Mouse (Mus musculus) embryonic facial prominence, embryonic 11.5 days (tissue): ENCODE data around the gene Emb. TPM values are rescaled to one million over a fixed set of nuclear protein-coding genes. Genes with fewer than 3 reads are reported as not detected.

Experiments used
- ATAC-seq: fragments of 200-750 bp; cut with Nextera tagmentation; replicated peaks from 2 replicates; pipeline ENCODE4 v1.8.0; 2017; ENCODE audit warnings: low read depth; ENCODE audit not compliant: insufficient number of reproducible peaks, low FRiP score, low TSS enrichment
- DNase-seq: peaks from one replicate; pipeline ENCODE4 v3.0.0-alpha.2; 2015; ENCODE audit warnings: low spot score
- H3K27ac ChIP-seq: fragments of 300-500 bp; sonication (generic); replicated peaks from 2 replicates; pipeline ENCODE4 v1.5.1; 2014; ENCODE audit warnings: mild to moderate bottlenecking, low read depth, low read length, control low read depth
- H3K27me3 ChIP-seq: fragments of 300-500 bp; sonication (generic); 2 replicates; pipeline ENCODE4 v1.6.1; 2014; ENCODE audit warnings: mild to moderate bottlenecking, low read length, moderate library complexity, mixed read lengths; ENCODE audit not compliant: control insufficient read depth, insufficient read depth
- H3K36me3 ChIP-seq: fragments of 300-500 bp; sonication (generic); replicated peaks from 2 replicates; pipeline ENCODE4 v1.6.1; 2014; ENCODE audit warnings: low read depth, mild to moderate bottlenecking, low read length, moderate library complexity, mixed read lengths; ENCODE audit not compliant: control insufficient read depth, insufficient read depth
- H3K4me1 ChIP-seq: fragments of 300-500 bp; sonication (generic); 2 replicates; pipeline ENCODE4 v1.6.1; 2014; ENCODE audit warnings: low read length, mixed read lengths; ENCODE audit not compliant: control insufficient read depth, insufficient read depth
- H3K4me2 ChIP-seq: fragments of 300-500 bp; sonication (generic); 2 replicates; pipeline ENCODE4 v1.6.1; 2014; ENCODE audit warnings: low read depth, mild to moderate bottlenecking, control low read depth, low read length, moderate library complexity
- H3K4me3 ChIP-seq: fragments of 300-500 bp; sonication (generic); 2 replicates; pipeline ENCODE4 v1.5.1; 2014; ENCODE audit warnings: low read depth, low read length, control low read depth
- H3K9ac ChIP-seq: fragments of 300-500 bp; sonication (generic); replicated peaks from 2 replicates; pipeline ENCODE4 v1.6.1; 2014; ENCODE audit warnings: mild to moderate bottlenecking, control low read depth, low read length
- H3K9me3 ChIP-seq: fragments of 300-500 bp; sonication (generic); replicated peaks from 2 replicates; pipeline ENCODE4 v1.6.1; 2016; ENCODE audit warnings: mild to moderate bottlenecking, low read length, inconsistent platforms, mixed read lengths; ENCODE audit not compliant: control insufficient read depth
- WGBS: fragments of 180-500 bp; shearing (Covaris S2); extraction: QIAGEN DNeasy Blood & Tissue Kit; methylation state at CpG from one replicate; pipeline ENCODE4 v1.1.7; 2014; 5-methylcytosine and 5-hydroxymethylcytosine counted together
- polyA plus RNA-seq: library from polyadenylated mRNA; unstranded; fragments of >200 nt; fragmentation: Nextera tagmentation; extraction: Ambion mirVana; gene quantifications from 2 replicates; pipeline ENCODE4 v1.2.1, GENCODE M21; 2014

Emb gene
- polyA plus RNA-seq, 1 experiment from 2014 or later = 46.2 TPM

- Histone ChIP-seq H3K36me3 (no peaks in the 10 kb centered on the region), H3K27me3 (no peaks in the 10 kb centered on the region), H3K4me3 (no peak overlapping the region), H3K27ac (no peak overlapping the region), H3K4me2 (no peak overlapping the region), H3K9me3 (no peaks in the 10 kb centered on the region), H3K4me1 (no peaks in the 10 kb centered on the region), H3K9ac (no peak overlapping the region)
- ATAC-seq = no peak
- no peak for DNase-seq
- 93% methylated on average over 3 of the region's 3 CpGs for WGBS
Measured at GRCm38 (mm10) chr13:117242063-117242462, 33.7 kb downstream of the Emb start.

DNA sequence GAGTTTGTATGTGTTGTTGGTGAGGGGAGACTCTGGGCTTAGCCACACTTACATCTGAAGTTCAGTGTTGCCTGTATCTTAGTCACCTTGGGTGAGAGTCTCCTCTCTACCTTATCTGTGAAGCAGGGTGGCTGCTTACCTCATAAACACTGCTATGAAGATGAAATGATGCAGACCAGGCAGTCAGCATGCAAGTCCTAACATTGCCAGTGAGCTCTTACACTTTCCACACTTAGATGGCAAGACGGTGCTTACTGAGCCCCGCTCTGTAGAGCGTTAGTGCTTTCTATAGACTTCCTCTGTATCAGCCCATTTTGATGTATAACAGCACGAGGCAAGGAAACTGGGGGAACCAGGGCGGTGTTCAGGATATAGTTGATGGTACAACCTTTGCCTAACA lies 34.3 kb downstream of the Emb start:
- H3K27ac ChIP-seq = no peak overlapping the region
- H3K4me3 ChIP-seq = no peak overlapping the region
- DNase-seq (no peak), ATAC-seq (no peak)
- H3K9ac ChIP-seq = no peak overlapping the region
- no peak overlapping the region for H3K4me2 ChIP-seq
- no peaks in the 10 kb centered on the region for H3K27me3 ChIP-seq
- H3K9me3 ChIP-seq = no peaks in the 10 kb centered on the region
- 89% methylated on average over 5 of the region's 5 CpGs for WGBS
- no peaks in the 10 kb centered on the region for H3K4me1 ChIP-seq
- no peaks in the 10 kb centered on the region for H3K36me3 ChIP-seq

DNA sequence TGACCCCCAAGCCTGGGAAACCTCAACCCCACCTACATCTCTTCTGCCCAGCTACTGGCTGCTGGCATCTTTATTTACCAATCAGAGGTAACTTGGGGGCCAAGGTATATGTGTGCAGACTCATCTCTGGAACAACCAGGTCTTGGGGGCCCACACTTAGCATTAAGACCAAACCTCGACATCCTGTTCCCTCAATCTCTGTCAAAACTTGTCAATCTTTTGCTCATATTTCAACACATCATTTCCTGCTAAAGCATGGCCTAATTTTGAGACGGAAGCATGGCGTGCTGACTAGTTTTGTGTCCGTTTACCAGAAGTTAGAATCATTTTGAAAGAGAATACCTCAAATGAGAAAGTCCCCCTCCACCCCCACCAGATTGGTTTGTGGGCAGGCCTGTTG lies 52.4 kb downstream of the Emb start:
- WGBS = 89% methylated on average over 4 of the region's 4 CpGs
- no peak overlapping the region for H3K4me3 ChIP-seq
- H3K9me3 ChIP-seq = no peaks in the 10 kb centered on the region
- no peaks in the 10 kb centered on the region for H3K36me3 ChIP-seq
- H3K27ac ChIP-seq = no peak overlapping the region
- no peak for ATAC-seq
- no peaks in the 10 kb centered on the region for H3K4me1 ChIP-seq
- H3K4me2 ChIP-seq = no peak overlapping the region
- no peak for DNase-seq
- H3K27me3 ChIP-seq = no peaks in the 10 kb centered on the region
- H3K9ac ChIP-seq = no peak overlapping the region

- ATAC-seq (no peak), DNase-seq (no peak)
- H3K9ac ChIP-seq = no peak overlapping the region
- no peaks in the 10 kb centered on the region for H3K4me1 ChIP-seq
- WGBS = 64% methylated on average over 2 of the region's 2 CpGs
- H3K4me3 ChIP-seq = no peak overlapping the region
- H3K4me2 ChIP-seq = no peak overlapping the region
- no peaks in the 10 kb centered on the region for H3K9me3 ChIP-seq
- no peaks in the 10 kb centered on the region for H3K36me3 ChIP-seq
- no peak overlapping the region for H3K27ac ChIP-seq
- H3K27me3 ChIP-seq = no peaks in the 10 kb centered on the region
Measured at GRCm38 (mm10) chr13:117266156-117266555, 57.8 kb downstream of the Emb start.

- no peak for DNase-seq
- WGBS = 95% methylated on average over 14 of the region's 14 CpGs
- Histone ChIP-seq H3K36me3 (no peaks in the 10 kb centered on the region), H3K4me1 (no peaks in the 10 kb centered on the region), H3K27me3 (no peaks in the 10 kb centered on the region), H3K9ac (no peak overlapping the region), H3K4me3 (no peak overlapping the region), H3K9me3 (no peaks in the 10 kb centered on the region), H3K4me2 (no peak overlapping the region), H3K27ac (no peak overlapping the region)
- ATAC-seq = no peak
Measured at GRCm38 (mm10) chr13:117267963-117268362, 59.6 kb downstream of the Emb start.

- 87% methylated on average over 4 of the region's 4 CpGs for WGBS
- Histone ChIP-seq H3K27ac (no peak overlapping the region), H3K9ac (no peak overlapping the region), H3K36me3 (no peaks in the 10 kb centered on the region), H3K4me2 (no peak overlapping the region), H3K9me3 (no peaks in the 10 kb centered on the region), H3K4me1 (no peaks in the 10 kb centered on the region), H3K4me3 (no peak overlapping the region), H3K27me3 (no peaks in the 10 kb centered on the region)
- DNase-seq (no peak), ATAC-seq (no peak)
Measured at GRCm38 (mm10) chr13:117284036-117284435, 75.7 kb downstream of the Emb start.

DNA sequence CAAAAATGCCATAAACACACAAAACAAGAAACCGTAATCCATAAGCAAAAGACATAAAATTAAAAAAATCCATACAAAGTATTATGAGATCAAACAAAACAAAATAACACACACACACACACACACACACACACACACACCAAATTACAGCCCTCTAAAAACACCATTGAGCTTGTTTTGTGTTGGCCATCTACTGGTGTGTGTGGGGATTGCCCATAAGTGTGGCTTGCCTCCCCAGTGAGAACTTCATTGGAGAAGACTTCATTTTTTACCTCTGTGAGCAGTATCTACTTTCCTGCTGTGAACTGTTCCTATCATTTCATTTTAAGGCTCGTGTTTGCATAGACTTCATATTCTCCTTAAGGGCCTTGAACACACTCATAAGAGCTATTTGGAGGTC lies 78.6 kb downstream of the Emb start:
- no peak overlapping the region for H3K27ac ChIP-seq
- ATAC-seq = no peak
- no peaks in the 10 kb centered on the region for H3K4me1 ChIP-seq
- DNase-seq = no peak
- H3K4me2 ChIP-seq = no peak overlapping the region
- no peak overlapping the region for H3K9ac ChIP-seq
- H3K4me3 ChIP-seq = no peak overlapping the region
- H3K9me3 ChIP-seq = no peaks in the 10 kb centered on the region
- WGBS = 92% methylated on average over 2 of the region's 2 CpGs
- H3K27me3 ChIP-seq = no peaks in the 10 kb centered on the region
- H3K36me3 ChIP-seq = no peaks in the 10 kb centered on the region

DNA sequence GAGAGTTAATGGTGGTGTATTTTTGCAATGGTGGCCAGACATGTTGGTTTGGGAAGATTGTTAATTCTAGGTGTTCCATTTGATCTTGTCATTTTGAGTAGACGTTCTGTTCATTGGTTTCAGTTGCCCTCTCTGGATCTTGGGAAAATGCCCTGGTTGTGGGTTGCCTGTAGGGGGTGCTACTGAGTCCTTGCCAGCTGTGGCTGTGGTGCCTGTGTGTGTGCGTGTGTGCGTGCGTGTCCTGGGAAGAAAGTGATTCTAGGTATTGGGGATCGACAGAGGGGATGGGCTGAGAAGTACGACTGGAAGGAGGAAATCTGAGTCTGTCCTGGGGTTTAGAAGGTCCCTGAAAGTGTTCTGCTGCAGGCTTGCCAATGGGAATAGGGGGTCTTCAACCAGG lies 79.1 kb downstream of the Emb start:
- DNase-seq (no peak), ATAC-seq (no peak)
- no peak overlapping the region for H3K9ac ChIP-seq
- WGBS = 90% methylated on average over 6 of the region's 6 CpGs
- no peak overlapping the region for H3K4me3 ChIP-seq
- no peak overlapping the region for H3K27ac ChIP-seq
- H3K4me1 ChIP-seq = no peaks in the 10 kb centered on the region
- H3K27me3 ChIP-seq = no peaks in the 10 kb centered on the region
- no peaks in the 10 kb centered on the region for H3K36me3 ChIP-seq
- H3K4me2 ChIP-seq = no peak overlapping the region
- H3K9me3 ChIP-seq = no peaks in the 10 kb centered on the region
